Mouse (Mus musculus): ENCODE results near the gene Ak5.

The Ak5 gene

GRCm38 (mm10) chr3:152432677-152433076 lies 235.5 kb downstream of the Ak5 start:
- DNase-seq (ENCODE audit: low read depth, low spot score) = no peak

- DNase-seq (ENCODE audit: low read depth, low spot score) = peak; percentile 33
These were observed 239.2 kb downstream of the Ak5 start for GRCm38 (mm10) chr3:152428925-152429324.
